Mouse (Mus musculus) midbrain, embryonic 12.5 days (tissue): Measurements from ENCODE around the gene Cacng4. TPM values are rescaled to one million over a fixed set of nuclear protein-coding genes. Genes with fewer than 3 reads are reported as not detected.

ENCODE experiments used
- ATAC-seq: fragments of 200-750 bp; cut with Nextera tagmentation; 2 replicates; pipeline ENCODE4 v1.8.0; 2017; ENCODE audit warnings: low read depth, moderate TSS enrichment, moderate library complexity; ENCODE audit not compliant: low FRiP score
- H3K27ac ChIP-seq: fragments of 300-500 bp; sonication (generic); replicated peaks from 2 replicates; pipeline ENCODE4 v1.5.1; 2016; ENCODE audit warnings: mild to moderate bottlenecking
- H3K27me3 ChIP-seq: fragments of 300-500 bp; sonication (generic); 2 replicates; pipeline ENCODE4 v1.6.1; 2016; ENCODE audit warnings: mild to moderate bottlenecking
- H3K36me3 ChIP-seq: fragments of 300-500 bp; sonication (generic); 2 replicates; pipeline ENCODE4 v1.6.1; 2016
- H3K4me1 ChIP-seq: fragments of 300-500 bp; sonication (generic); 2 replicates; pipeline ENCODE4 v1.6.1; 2016
- H3K4me2 ChIP-seq: fragments of 300-500 bp; sonication (generic); replicated peaks from 2 replicates; pipeline ENCODE4 v1.6.1; 2016; ENCODE audit warnings: mild to moderate bottlenecking, moderate library complexity
- H3K4me3 ChIP-seq: fragments of 300-500 bp; sonication (generic); 2 replicates; pipeline ENCODE4 v1.5.1; 2016; ENCODE audit warnings: mild to moderate bottlenecking
- H3K9ac ChIP-seq: fragments of 300-500 bp; sonication (generic); replicated peaks from 2 replicates; pipeline ENCODE4 v1.6.1; 2016; ENCODE audit warnings: mild to moderate bottlenecking, moderate library complexity
- H3K9me3 ChIP-seq: fragments of 300-500 bp; sonication (generic); 2 replicates; pipeline ENCODE4 v1.6.1; 2016; ENCODE audit warnings: mild to moderate bottlenecking
- WGBS: fragments of 180-500 bp; shearing (Covaris S2); methylation state at CpG from one replicate; pipeline ENCODE4 v1.1.7; 2016; 5-methylcytosine and 5-hydroxymethylcytosine counted together
- polyA plus RNA-seq: library from polyadenylated mRNA; unstranded; fragments of >200 nt; fragmentation: Nextera tagmentation; extraction: Ambion mirVana; gene quantifications from 2 replicates; pipeline ENCODE4 v1.2.1, GENCODE M21; 2016

Gene Cacng4
- polyA plus RNA-seq, 1 experiment from 2014 or later, result 26.3 TPM

- Histone ChIP-seq H3K36me3 (no peaks in the 10 kb centered on the region), H3K4me1 (peaks cover 59% of the 10 kb centered on the region), H3K4me2 (no peak overlapping the region), H3K4me3 (no peak overlapping the region), H3K27me3 (no peaks in the 10 kb centered on the region), H3K9ac (no peak overlapping the region), H3K9me3 (no peaks in the 10 kb centered on the region), H3K27ac (peak overlapping the region; percentile 47)
- ATAC-seq, result no peak
- WGBS, result 54% methylated on average over 8 of the region's 8 CpGs
Observed at GRCm38 (mm10) chr11:107768361-107768760, 26.0 kb downstream of the Cacng4 start.

GRCm38 (mm10) chr11:107766932-107767331 is 27.4 kb downstream of the Cacng4 start:
- H3K4me3 ChIP-seq, result no peak overlapping the region
- peaks cover 60% of the 10 kb centered on the region for H3K4me1 ChIP-seq
- WGBS, result 54% methylated on average over 12 of the region's 12 CpGs
- no peak for ATAC-seq
- no peaks in the 10 kb centered on the region for H3K27me3 ChIP-seq
- H3K9ac ChIP-seq, result no peak overlapping the region
- no peak overlapping the region for H3K4me2 ChIP-seq
- H3K36me3 ChIP-seq, result no peaks in the 10 kb centered on the region
- H3K27ac ChIP-seq, result peak overlapping the region; percentile 30; the same call in 1 of the 2 replicates
- no peaks in the 10 kb centered on the region for H3K9me3 ChIP-seq

- Histone ChIP-seq H3K9ac (0 out of 2 replicates have a peak overlapping the region, but pooled peaks have one; percentile 16), H3K4me1 (peaks cover 65% of the 10 kb centered on the region), H3K4me2 (peak overlapping the region; percentile 17; the same call in 1 of the 2 replicates), H3K27me3 (no peaks in the 10 kb centered on the region), H3K9me3 (no peaks in the 10 kb centered on the region), H3K36me3 (no peaks in the 10 kb centered on the region), H3K27ac (peak overlapping the region; percentile 79), H3K4me3 (no peak overlapping the region)
- 17% methylated on average over 8 of the region's 8 CpGs for WGBS
- ATAC-seq, result peak; percentile 91
Observed at GRCm38 (mm10) chr11:107762688-107763460, 31.5 kb downstream of the Cacng4 start.

GRCm38 (mm10) chr11:107761790-107762500 is 32.4 kb downstream of the Cacng4 start:
- no peak for ATAC-seq
- H3K9ac ChIP-seq, result no peak overlapping the region
- H3K9me3 ChIP-seq, result no peaks in the 10 kb centered on the region
- no peak overlapping the region for H3K4me2 ChIP-seq
- H3K4me3 ChIP-seq, result no peak overlapping the region
- H3K4me1 ChIP-seq, result peaks cover 56% of the 10 kb centered on the region
- peak overlapping the region; percentile 79 for H3K27ac ChIP-seq
- H3K27me3 ChIP-seq, result no peaks in the 10 kb centered on the region
- H3K36me3 ChIP-seq, result no peaks in the 10 kb centered on the region
- 82% methylated on average over 10 of the region's 10 CpGs for WGBS

- no peaks in the 10 kb centered on the region for H3K36me3 ChIP-seq
- WGBS, result 21% methylated on average over 10 of the region's 10 CpGs
- no peaks in the 10 kb centered on the region for H3K27me3 ChIP-seq
- no peak overlapping the region for H3K4me3 ChIP-seq
- no peak overlapping the region for H3K4me2 ChIP-seq
- H3K27ac ChIP-seq, result no peak overlapping the region
- no peak overlapping the region for H3K9ac ChIP-seq
- no peak for ATAC-seq
- H3K4me1 ChIP-seq, result peaks cover 47% of the 10 kb centered on the region
- H3K9me3 ChIP-seq, result no peaks in the 10 kb centered on the region
Observed at GRCm38 (mm10) chr11:107760001-107760400, 34.4 kb downstream of the Cacng4 start.

GRCm38 (mm10) chr11:107759516-107759915 is 34.8 kb downstream of the Cacng4 start:
- no peak overlapping the region for H3K27ac ChIP-seq
- 77% methylated on average over 9 of the region's 9 CpGs for WGBS
- no peaks in the 10 kb centered on the region for H3K27me3 ChIP-seq
- no peak overlapping the region for H3K4me2 ChIP-seq
- no peak overlapping the region for H3K9ac ChIP-seq
- no peak overlapping the region for H3K4me3 ChIP-seq
- H3K9me3 ChIP-seq, result no peaks in the 10 kb centered on the region
- no peaks in the 10 kb centered on the region for H3K36me3 ChIP-seq
- ATAC-seq, result no peak
- H3K4me1 ChIP-seq, result peaks cover 47% of the 10 kb centered on the region

GRCm38 (mm10) chr11:107749114-107749513 is 45.2 kb downstream of the Cacng4 start:
- Histone ChIP-seq H3K9ac (no peak overlapping the region), H3K4me1 (no peaks in the 10 kb centered on the region), H3K4me2 (no peak overlapping the region), H3K36me3 (peaks cover 13% of the 10 kb centered on the region; the same call in 1 of the 2 replicates), H3K9me3 (no peaks in the 10 kb centered on the region), H3K4me3 (no peak overlapping the region), H3K27me3 (no peaks in the 10 kb centered on the region), H3K27ac (no peak overlapping the region)
- ATAC-seq, result no peak
- WGBS, result 90% methylated on average over 5 of the region's 5 CpGs

GRCm38 (mm10) chr11:107748243-107749035 is 45.9 kb downstream of the Cacng4 start:
- Histone ChIP-seq H3K27me3 (no peaks in the 10 kb centered on the region), H3K36me3 (peaks cover 13% of the 10 kb centered on the region; the same call in 1 of the 2 replicates), H3K9ac (no peak overlapping the region), H3K4me1 (0 out of 2 replicates have a peak, but pooled peaks cover under 1% of the 10 kb centered on the region), H3K9me3 (no peaks in the 10 kb centered on the region), H3K4me2 (no peak overlapping the region), H3K4me3 (no peak overlapping the region), H3K27ac (no peak overlapping the region)
- no peak for ATAC-seq
- 93% methylated on average over 5 of the region's 5 CpGs for WGBS

- H3K36me3 ChIP-seq, result peaks cover 26% of the 10 kb centered on the region
- no peak overlapping the region for H3K4me2 ChIP-seq
- WGBS, result 85% methylated on average over 3 of the region's 3 CpGs
- ATAC-seq, result peak; percentile 19; the same call in 1 of the 2 replicates
- H3K4me3 ChIP-seq, result no peak overlapping the region
- H3K27me3 ChIP-seq, result no peaks in the 10 kb centered on the region
- no peaks in the 10 kb centered on the region for H3K9me3 ChIP-seq
- H3K4me1 ChIP-seq, result peaks cover 26% of the 10 kb centered on the region
- no peak overlapping the region for H3K27ac ChIP-seq
- no peak overlapping the region for H3K9ac ChIP-seq
Observed at GRCm38 (mm10) chr11:107743100-107743499, 51.3 kb downstream of the Cacng4 start.

- Histone ChIP-seq H3K27me3 (no peaks in the 10 kb centered on the region), H3K36me3 (peaks cover 69% of the 10 kb centered on the region), H3K4me2 (no peak overlapping the region), H3K4me3 (no peak overlapping the region), H3K27ac (no peak overlapping the region), H3K4me1 (peaks cover 26% of the 10 kb centered on the region), H3K9me3 (no peaks in the 10 kb centered on the region), H3K9ac (no peak overlapping the region; the same call in 1 of the 2 replicates)
- ATAC-seq, result no peak
- WGBS, result 85% methylated on average over 20 of the region's 20 CpGs
Observed at GRCm38 (mm10) chr11:107738418-107739099, 55.8 kb downstream of the Cacng4 start.

- 92% methylated on average over 6 of the region's 6 CpGs for WGBS
- Histone ChIP-seq H3K4me1 (peaks cover 21% of the 10 kb centered on the region), H3K9me3 (no peaks in the 10 kb centered on the region), H3K4me3 (no peak overlapping the region), H3K36me3 (peaks cover 75% of the 10 kb centered on the region), H3K4me2 (no peak overlapping the region), H3K9ac (no peak overlapping the region), H3K27ac (no peak overlapping the region), H3K27me3 (no peaks in the 10 kb centered on the region)
- no peak for ATAC-seq
Observed at GRCm38 (mm10) chr11:107737886-107738285, 56.5 kb downstream of the Cacng4 start.
